Mouse (Mus musculus) thymus, adult 2 months (tissue): ENCODE measurements around the gene Nedd1.

ENCODE experiments used
- CTCF ChIP-seq: fragments of 200-500 bp; IDR thresholded peaks from 2 replicates; pipeline ENCODE4 v1.5.1; 2012; ENCODE audit warnings: mild to moderate bottlenecking, control low read depth, low read length, moderate library complexity, borderline replicate concordance; ENCODE audit not compliant: control insufficient read depth, poor library complexity, insufficient read depth; ENCODE audit errors: extremely low read depth
- POLR2A ChIP-seq: fragments of 200-500 bp; IDR thresholded peaks from 2 replicates; pipeline ENCODE4 v1.6.1; 2012; ENCODE audit warnings: mild to moderate bottlenecking, low read length, control low read depth, moderate library complexity; ENCODE audit not compliant: control insufficient read depth, poor library complexity, insufficient read depth; ENCODE audit errors: extremely low read depth

DNA sequence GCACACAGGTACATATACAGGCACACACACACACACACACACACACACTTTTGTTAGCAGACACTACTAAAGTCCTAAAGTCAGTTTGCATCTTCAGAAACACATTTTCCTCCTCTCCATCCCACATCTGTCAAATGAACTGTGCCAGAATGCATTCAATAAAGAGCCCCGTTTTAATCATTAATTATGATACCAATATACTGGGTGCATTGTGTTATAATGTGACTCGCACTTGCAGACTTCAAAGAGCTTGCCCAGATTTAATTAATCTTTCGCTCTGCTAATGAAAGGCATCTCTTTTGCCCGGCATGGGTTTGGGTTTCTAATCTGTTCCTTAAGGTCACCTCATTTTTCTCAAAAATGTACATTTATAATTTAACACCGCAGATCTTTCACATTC lies 32.1 kb upstream of the Nedd1 start:
- TF ChIP-seq POLR2A (no peak), CTCF (no peak)
